Mouse (Mus musculus) gastrocnemius, adult 8-10 months (tissue): ENCODE measurements around the gene Mrps16. TPM values are rescaled to one million over a fixed set of nuclear protein-coding genes. Genes with fewer than 3 reads are reported as not detected.

ENCODE experiments used
- DNase-seq, 2 experiments: peaks; one replicate each; pipeline ENCODE4 v3.0.0; 2022; ENCODE audit warnings: low spot score in 2 of 2
- total RNA-seq, 4 experiments: library from RNA; stranded (reverse); gene quantifications; 2 replicates each; pipeline ENCODE4 v1.2.4; 2022

Gene Mrps16
- total RNA-seq: 10 to 100 TPM; 50.4 to 57.5 (median 51.0) TPM

DNA sequence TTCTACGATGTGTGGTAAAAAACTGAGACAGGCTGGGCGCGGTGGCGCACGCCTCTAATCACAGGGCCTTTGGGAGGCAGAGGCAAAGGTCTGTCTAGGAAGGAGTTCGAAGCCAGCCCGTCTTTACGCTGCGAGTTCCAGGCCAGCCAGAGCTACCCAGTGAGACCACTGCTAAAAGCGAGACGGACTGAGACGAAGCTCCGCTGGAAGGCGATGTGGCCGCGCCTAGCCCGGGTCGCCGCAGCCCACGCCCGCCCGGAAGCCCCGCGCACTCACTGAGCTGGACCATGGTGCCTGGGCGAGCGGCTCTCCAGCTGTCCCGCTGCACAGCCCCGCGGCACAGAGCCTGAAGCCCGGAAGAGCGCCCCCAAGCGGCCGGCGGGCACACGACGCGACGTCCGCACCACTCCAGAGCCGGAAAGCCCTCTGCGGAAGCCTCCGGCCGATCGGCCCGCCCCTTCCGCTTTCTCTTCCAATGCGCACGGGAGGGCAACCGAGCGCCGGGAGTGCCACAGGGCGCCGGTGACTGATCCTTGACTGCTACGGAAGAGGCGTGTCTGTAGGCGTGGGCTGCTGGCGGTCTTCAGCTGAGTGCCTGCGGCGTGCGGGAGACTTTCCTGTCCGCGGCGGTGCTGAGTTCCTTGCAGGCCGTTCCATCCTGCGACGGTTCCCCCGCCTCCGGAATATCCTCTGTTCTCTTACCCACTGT is at the start of gene Mrps16:
Mrps16 (minus strand) TSS at position 430 of the 709 bp plus-strand sequence.
- DNase-seq: peak; percentile 93 to 96

DNA sequence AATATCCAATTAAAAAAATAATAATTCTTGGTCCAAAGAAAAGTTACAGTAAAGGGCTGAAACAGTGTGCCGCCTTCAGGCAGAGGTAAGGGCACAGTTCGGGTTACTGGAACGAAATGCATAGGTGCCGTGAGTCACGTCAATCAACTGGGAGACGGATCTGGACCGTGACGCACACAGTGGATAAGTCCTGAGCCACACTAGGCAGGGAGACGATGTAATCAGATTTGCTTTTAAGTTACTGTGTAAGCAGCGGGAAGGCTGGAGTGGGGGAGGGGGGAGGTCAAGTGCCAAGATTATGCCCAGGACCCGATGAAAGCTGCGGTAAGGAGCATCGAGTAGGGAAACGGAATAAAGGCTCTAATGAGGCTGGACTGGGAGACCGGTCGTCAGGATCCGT is 48.8 kb upstream of the Mrps16 start:
- DNase-seq: no peak

DNA sequence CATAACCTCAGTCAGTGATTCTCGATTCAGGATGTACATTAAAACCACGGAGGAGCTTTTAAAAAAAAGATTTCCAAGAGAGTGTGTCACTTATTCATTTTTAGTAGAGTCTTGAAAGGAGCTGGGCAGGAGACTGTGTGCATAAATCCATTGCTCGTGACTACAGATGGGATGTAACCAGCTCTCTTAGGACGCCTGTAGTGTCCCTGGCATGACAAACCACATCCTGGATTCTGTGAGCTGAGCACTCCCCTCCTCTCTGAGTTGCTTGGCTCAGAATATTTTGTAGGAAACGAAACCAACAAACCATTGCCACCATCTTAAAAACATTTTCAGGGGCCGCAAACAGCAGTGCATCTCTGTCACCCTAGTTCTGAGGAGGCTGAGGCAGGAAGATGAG is 43.5 kb upstream of the Mrps16 start:
- DNase-seq: no peak

DNA sequence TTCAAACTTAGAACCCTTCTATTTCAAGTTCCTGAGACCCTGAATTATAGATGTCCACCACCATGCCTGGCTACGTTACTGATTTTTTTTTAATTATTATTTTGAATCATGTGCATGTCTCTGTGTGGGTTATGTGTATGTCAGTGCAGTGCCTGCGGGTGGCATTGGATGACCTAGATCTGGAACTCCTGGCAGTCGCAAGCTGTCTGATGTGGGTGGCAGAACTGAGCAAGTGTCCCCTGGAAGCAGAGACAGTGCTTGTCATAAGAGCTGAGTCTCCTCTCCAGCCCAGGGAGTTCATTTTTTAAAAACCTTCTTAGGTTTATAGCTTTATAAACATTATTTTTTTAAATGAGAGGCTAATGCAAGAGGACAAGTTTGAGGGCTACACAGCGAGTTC is 39.0 kb upstream of the Mrps16 start:
- DNase-seq: peak; percentile 11 to 45

DNA sequence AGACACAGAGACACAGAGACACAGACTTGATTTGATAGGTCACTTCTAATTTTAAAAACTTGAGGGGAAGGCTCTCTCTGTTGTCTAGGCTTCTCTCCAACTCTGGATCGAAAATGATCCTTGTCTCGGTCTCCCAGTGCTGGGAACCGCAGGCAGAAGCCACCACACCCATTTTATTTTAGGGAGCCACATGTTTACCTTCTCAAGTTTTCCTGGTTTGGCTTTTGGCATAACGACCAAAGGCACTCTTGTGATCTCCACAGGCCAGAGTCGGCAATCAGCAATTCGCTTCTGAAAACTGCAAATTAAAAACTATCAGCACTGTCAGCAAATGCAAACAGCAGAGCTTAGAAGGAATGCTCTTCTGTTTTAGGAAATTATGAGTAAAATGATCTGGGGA is 38.3 kb upstream of the Mrps16 start:
- DNase-seq: peak; percentile 8 to 44

DNA sequence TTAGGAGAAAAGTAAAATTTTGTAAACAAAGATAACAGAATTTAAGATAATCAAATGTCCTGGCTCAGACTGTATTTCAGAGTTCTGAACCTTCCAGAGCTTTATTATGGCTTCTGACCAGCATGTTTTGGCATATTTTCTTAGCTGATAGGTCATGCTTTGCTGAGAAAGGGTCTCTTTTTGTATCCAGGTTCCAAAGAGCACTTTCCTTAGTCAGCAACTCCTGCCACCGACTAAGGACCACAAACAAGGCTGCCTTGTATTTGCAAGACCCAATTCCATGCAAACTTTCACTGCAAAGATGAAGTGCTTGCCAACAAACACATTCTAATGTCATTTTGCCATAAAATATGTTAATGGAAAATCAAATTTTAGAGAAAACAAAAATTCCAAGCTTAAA is 36.4 kb upstream of the Mrps16 start:
- DNase-seq: no peak

DNA sequence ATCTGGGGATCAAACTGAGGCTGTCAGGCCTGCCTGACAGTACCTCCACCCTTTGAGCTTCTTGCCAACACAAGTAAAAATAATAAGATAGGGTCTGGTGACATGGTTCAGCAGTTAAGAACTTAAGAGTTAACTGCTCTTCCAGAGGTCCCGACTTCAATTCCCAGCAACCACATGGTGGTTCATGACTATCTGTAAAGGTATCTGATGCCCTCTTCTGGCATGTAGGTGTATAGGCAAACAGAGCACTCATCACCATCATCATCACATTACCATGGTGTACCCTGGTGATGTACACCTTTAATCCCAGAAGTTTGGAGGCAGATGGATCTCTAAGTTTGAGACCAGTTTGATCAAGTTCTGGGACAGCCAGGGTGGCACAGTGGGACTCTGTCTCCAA is 35.2 kb upstream of the Mrps16 start:
- DNase-seq: no peak

DNA sequence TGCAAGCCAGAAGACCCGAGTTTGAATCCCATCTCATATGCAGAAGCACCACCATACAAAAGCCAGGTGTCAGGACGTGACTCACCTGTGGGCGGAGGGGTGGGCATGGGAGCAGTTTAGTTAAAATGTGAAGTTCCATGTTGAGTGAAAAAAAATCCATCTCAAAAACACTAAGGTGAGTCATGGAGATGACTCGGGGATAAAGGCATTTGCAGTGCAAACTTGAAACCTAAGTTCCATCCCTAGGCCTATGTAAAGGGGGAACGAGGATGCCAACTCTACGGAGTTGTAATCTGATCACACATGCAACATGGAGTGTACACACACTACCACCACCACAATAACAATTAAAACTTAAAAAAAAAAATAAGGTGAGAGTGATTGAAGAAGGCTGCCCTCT is 29.6 kb upstream of the Mrps16 start:
- no peak for DNase-seq

DNA sequence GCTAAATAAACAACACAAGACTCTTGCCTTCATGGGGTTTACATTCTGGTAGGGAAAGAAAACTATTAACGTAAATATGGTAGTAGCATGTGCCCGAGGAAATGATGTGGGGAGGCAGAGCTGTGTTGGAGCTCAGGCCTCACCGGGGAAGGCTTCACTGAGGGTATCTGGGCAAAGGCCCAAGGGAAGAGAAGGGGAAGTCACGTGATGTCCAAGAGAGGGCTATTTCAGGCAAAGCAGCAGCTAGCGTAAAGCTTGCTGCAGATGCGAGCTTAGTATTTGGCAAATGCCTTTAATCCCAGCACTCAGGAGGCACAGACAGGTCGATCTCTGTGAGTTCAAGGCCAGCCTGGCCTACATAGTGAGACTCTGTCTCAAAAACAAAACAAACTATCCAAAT is 28.8 kb upstream of the Mrps16 start:
- no peak for DNase-seq

DNA sequence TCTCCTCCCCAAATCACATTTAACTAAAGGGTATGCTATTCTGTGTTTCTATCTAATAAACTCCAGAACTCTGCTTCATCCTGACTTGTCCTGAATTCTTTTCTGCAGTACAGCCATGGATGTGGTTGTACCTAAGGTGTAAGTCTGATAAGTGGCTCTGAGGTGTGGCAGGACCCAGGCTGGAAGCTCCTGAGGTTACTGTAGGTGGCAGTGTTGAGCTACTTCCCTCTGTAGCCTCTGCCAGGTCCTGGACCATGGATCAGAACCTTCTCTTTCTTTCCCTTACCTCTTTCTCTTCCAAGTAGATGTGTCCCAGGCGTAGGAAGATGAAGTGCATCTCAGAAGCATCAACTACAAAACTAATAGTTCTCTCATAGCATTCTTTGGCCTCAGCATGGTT is 6.6 kb upstream of the Mrps16 start:
- no peak for DNase-seq

DNA sequence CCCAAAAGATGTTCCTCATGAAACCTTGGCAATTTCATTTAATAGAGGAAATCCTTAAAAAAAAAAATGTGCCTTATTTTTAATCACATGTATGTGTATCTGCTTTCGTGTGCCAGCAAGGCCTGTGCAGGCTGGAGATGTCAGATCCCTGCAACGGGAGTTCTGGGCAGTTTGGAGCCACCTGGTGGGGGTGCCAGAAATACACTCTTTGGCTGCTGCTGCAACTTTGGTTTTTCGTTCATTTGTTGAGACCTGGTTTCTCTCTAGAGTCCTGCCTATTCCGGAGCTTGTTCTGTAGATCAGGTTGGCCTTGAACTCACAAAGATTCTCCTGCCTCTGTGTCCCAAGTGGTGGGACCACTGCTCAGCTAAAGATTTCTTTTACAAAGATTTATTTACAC is 5.4 kb upstream of the Mrps16 start:
- DNase-seq: no peak

DNA sequence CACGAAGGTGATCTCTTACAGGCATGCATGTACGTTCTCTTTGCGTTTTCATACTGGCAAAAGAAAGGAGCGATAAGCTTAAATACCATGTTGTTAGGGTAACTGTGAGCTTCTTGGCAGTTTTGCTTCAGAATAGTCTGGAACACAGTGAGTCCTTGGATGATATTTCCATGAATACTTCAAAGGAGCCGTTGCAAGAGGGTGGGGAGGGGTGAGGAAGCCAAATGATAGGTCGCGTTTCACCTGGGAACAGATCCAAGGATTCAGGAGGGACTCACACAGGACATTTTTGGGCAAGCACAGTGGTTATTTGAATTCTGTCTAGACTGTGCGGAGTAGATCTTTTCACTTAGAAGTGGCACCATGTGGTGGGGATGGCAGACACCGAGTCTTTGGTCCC is 3.8 kb upstream of the Mrps16 start:
- DNase-seq: no peak

DNA sequence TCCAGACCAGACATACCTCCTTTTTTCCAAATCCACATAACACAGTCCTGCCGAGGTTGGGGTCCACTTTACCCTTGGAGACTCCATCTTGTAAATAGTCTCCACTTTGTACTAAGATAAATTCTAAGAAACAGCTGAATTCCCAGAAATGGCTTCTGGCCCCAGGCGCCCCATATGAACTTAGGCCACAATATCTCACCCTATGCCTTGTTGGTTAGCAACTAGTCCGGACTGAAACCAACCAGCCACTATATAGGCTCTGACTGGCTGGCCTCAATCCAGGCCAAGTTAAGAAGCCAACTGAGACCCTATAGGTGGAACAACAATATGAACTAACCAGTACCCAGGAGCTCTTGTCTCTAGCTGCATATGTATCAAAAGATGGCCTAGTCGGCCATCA is 1.1 kb downstream of the Mrps16 start:
- DNase-seq: no peak

DNA sequence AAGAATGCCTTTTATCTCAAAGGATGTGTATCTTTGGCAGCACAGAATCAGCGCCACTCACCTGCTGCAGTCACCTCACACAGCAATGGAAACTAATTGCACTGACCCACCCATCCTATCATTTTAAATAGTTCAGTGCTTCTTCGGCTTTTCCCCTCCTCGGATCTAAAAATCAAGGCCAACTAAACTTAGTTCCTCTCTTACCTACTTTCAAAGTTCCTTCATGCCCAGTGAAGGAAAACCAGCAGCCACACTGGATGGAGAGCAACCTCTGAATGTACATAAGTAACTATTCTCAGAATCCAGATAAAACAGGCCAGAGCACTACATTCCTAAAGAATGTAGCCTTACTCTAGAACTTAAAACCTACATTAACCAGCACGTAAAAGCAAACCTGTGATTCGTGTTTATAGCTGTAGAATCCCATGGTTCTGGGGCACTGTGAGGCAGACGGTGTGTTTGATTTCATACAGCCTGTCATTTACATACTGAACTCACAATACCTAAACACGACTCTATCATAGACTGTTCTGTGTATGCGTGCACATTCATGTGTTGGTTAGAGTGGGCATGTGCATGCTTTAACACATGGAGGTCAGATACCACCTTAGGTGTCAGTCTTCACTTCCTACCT is 3.9 kb downstream of the Mrps16 start:
- DNase-seq: no peak

DNA sequence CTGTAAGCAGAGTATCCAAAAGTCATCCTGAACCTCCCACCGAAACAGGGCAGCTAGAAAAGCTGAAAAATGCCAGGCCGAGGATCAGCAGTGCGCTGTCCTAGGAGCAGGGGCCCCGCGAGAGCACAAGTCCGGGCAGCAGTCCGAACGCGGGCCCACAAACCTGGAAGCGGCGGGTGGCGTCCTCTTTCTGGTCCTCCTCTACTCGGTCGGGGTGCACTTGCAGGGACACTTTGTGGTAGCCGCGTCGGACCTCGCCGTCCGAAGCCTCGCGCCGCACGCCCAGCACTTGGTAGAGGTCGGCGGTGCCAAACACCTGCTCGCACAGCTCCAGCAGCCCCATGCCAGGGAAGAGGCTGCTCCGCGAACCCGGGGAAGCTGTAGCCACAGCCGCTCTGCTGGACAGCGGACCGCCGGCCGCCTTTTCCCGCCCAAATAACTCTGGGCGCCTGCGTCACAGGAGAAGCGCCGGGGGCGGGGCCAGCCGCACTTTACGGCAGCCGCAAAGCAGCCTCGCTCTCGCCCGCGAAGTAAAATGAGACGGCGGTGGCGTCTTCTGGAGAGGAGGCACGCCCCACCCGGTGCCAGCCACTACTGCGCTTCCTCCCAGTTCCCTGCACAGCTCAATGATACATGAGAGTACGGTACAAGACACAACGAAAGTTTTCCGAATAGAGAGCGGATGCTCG is 4.8 kb downstream of the Mrps16 start, which contains the start of gene Dnajc9:
Dnajc9 (minus strand) TSS at position 470 of the 689 bp plus-strand sequence.
- peak; percentile 90 to 91 for DNase-seq

DNA sequence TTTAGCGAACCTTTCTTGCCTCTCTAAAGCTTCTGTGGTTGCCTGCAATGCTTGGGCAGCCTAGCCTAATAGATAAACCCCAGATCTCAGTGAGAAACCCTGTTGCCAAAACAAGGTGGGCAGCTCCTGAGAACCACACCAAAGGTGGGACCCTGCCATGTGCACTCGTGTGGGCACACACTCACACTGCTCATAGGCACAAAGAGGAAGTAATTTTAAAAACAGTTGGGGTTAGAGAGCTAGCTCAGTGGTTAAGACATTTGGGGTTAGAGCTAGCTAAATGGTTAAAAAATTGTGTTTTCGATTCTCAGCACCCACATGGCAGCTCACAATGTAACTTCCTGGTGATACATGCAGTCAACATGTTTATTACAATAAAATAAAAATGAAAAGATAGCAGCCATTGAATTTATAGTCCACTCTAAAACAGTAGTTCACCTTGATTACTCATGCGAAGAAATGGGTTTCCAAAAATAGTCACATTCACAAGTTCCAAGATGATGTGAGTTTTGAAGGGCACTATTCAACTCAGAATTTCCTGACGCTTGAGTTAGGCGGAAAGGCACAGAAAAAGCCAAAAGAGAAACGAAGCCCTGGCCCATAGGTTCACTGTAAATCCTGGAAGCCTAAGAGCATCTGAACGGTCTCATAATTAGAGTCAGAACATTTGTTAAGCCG is 13.5 kb downstream of the Mrps16 start:
- no peak for DNase-seq

DNA sequence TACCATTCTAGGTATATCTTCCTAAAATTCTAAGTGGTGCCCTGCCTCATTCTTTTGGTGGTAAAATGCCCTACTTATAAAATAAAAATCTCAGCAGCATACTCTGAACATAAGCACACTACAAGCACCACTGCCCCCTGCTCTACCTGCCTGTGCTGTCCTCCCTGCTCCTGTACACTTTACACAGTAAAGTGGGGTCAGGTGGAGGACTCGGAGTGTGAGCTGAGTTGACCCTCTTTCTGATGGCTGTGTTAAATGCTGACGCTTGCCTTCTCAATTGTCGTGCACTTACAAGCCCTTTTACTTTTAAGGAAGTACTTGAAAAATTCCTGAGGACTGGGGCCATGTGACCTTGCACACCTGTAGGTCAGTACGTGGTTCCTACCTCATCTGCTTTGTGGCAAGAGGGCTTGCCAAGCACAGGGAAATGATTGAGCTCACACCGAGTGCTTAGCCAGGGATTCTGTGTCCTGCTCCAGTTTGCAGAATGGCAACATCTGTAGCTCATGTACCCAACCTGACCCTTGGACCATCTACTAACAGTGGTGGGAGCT is 14.3 kb downstream of the Mrps16 start:
- DNase-seq: no peak

DNA sequence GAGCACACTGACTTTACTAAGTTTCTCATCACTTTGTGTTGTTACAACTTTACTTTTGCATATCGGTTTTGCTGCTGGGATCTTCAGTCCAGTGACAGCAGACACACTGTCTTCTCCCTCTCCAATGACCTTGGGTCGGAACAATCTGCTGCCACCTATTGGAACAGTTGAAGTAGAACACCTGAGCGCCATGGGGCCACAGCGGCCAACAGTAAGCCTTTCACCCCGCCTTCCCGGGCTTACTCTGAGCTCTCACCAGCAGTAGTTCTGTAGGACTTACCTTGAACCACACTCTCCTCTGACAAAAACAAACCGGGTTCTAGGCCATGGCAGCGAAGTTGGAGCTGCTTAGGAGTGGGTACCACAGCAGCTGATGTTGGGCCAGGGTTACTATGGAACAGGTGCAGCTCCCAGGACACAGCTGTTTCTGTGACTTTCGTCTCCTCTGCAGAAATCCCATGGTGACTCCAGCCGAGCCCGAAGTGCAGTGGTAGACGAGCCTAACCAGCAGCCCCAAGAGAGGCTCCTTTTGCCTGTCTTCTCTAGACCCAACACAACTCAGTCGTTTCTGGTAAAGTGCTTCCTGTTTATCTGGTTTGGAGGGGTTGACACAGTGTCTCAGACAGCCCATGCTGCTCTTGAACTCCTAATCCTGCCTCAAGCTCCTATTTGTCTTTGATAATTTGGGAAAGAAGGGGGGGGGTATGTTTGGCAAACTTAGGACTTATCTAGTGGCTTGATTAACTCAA is 14.9 kb downstream of the Mrps16 start:
- no peak for DNase-seq

DNA sequence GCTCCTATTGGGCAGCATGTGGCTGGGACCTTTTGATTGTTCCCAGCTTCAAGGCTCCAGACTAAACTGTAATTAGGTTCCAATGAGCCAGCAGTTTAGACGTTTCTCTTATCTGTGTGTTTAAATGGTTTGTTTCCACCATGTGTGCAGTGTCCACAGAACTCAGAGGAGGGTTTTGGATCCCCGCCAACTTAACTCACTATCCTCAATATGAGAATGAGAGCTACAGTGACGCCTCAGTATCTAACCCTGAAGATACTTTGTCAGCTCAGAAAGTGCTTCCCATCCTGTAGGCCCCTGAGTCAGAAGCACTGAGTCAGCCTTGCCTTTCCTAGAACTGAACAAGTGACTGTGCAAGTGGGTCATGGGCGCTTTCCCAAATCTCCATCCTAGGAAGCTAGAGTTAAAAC is 16.3 kb downstream of the Mrps16 start:
- DNase-seq: no peak

DNA sequence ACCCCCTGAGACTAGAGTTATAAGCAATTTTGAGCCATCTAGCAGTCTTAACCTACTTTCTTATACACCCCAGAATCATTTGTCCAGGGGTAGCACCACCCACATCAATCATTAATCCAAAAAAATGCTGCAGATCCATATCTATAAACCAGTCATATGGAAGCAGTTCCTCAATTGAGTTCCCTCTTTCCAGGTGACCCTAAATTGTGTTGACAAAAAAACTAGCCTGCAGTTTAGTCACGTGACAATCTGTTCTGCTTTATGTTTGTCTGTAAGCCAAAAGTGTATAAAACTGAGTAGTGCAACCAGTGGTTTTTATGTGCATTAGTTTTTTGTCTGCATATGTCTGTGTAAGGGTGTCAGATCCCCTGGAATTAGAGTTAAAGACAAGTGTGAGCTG is 21.6 kb downstream of the Mrps16 start:
- DNase-seq: no peak

DNA sequence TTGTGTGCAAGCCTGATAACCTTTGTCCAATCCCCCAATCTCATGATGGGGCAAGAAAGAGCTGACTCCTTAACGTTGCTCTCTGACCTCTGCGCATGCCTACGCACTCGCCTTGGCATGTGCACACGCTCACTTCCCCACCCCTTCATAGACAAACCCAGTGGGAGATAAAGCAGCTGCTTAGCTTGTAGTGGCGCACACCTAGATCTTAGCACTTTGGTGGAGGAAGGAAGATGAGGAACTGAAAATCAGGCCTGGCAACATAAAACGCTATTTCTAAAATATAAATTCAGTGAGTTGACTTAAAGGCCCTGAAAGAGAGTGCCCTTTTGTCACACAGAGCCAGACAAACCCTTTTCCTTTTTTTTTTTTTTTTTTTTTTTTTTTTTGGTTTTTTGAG is 22.6 kb downstream of the Mrps16 start:
- no peak for DNase-seq
